Mouse (Mus musculus) urinary bladder, postnatal 4 days (tissue): ENCODE measurements around the gene Ano8.
"Not testable (repeated sequence)": the region's sequence is repeated elsewhere in the genome, so short reads cannot be mapped to it uniquely, and the experiment has no call there.

Source experiments
- DNase-seq, 2 experiments: peaks; one replicate each; pipeline ENCODE4 v3.0.0; 2021 to 2022; ENCODE audit warnings: low spot score in 2 of 2

Gene Ano8

DNA sequence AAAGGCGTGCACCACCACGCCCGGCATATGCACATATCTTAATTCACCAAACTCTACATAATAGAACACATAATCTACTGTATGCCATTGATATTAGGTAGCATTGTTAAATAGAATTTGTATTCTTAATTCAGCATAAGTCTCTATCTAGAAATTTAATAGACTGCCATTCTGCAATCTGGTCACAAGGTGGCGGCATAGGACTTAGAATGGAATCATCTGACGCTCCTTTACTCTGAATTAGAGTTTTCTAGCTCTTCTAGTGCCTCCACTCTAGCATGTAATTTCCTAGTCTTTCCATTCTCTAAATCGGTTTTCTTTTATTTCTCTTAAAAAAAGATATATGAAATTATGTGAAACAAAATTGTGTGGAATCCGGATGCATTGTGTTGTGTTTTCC, 44.4 kb downstream of the Ano8 start:
- no peak for DNase-seq

DNA sequence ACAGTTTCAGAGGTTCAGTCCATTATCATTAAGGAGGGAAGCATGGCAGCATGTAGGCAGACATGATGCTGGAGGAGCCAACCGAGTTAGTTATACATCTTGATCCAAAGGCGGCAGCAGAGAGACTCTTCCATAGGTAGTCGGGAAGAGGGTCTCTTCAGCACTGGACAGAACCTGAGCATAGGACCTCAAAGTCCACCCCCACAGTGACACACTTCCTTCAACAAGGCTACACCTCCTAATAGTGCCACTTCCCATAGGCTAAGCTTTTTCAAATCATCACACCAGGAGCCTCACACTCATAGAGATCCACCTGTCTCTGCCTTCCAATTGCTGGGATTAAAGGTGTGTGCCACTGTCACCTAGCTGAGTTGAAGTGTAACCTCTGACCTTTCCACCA, 48.7 kb downstream of the Ano8 start:
- DNase-seq, result no peak

DNA sequence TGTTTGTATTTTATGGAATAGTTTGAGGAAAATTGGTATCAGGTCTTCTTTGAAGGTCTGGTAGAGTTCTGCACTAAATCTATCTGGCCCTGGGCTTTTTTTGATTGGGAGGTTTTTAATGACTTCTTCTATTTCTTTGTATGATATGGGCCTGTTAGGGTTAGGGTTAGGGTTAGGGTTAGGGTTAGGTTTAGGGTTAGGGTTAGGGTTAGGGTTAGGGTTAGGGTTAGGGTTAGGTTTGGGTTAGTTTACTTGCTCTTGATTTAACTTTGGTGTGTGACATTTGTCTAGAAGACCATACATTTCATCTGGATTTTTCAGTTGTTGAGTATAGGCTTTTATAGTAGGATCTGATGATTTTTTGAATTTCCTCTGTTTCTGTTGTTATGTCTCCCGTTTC, 52.8 kb downstream of the Ano8 start:
- not testable (repeated sequence) for DNase-seq
